Mouse (Mus musculus) heart, adult 9 months (tissue): ENCODE results near the gene Nbas.
A peak's percentile ranks its signal among the peaks of the same experiment; 100 is the strongest.

Experiments used
- DNase-seq, 2 experiments: peaks; one replicate each; pipeline ENCODE4 v3.0.0; 2022; ENCODE audit warnings: low spot score in 2 of 2

Nbas gene

GRCm38 (mm10) chr12:13268826-13269449 lies at the start of gene Nbas:
Nbas (plus strand) TSS chr12:13269133.
- DNase-seq: peak; percentile 72 to 80

GRCm38 (mm10) chr12:13242453-13242852 lies 26.5 kb upstream of the Nbas start:
- DNase-seq: no peak

- DNase-seq: peak; percentile 70 to 73
Measured at GRCm38 (mm10) chr12:13248691-13249572, 20.0 kb upstream of the Nbas start, which contains the start of gene Ddx1. Ddx1 (minus strand) TSS chr12:13249213.

- DNase-seq: no peak
Measured at GRCm38 (mm10) chr12:13249573-13249919, 19.4 kb upstream of the Nbas start.

- DNase-seq: peak in 1 of 2 experiments; percentile 13
Measured at GRCm38 (mm10) chr12:13255068-13255467, 13.9 kb upstream of the Nbas start.

DNA sequence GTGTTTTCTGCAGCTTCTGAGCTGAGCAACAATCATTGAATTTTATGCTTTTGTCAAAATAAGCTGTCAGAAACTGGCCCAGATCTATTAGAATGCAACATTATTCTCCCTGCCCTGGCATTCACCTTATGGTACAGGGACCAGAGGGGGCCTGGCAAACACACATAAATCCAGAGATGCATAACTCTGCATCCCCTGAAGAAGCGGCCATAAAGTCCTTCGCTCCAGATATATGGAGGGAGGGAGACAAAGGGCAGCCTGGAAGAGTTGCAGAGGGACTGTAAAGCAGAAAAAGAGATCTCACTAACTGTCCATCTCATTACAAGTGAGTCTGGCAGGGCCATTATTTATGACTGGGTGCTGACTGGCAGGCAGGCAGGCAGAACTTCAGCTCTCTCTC lies 13.2 kb upstream of the Nbas start:
- DNase-seq: no peak

GRCm38 (mm10) chr12:13268412-13268811 lies 521 bp upstream of the Nbas start:
- no peak for DNase-seq

DNA sequence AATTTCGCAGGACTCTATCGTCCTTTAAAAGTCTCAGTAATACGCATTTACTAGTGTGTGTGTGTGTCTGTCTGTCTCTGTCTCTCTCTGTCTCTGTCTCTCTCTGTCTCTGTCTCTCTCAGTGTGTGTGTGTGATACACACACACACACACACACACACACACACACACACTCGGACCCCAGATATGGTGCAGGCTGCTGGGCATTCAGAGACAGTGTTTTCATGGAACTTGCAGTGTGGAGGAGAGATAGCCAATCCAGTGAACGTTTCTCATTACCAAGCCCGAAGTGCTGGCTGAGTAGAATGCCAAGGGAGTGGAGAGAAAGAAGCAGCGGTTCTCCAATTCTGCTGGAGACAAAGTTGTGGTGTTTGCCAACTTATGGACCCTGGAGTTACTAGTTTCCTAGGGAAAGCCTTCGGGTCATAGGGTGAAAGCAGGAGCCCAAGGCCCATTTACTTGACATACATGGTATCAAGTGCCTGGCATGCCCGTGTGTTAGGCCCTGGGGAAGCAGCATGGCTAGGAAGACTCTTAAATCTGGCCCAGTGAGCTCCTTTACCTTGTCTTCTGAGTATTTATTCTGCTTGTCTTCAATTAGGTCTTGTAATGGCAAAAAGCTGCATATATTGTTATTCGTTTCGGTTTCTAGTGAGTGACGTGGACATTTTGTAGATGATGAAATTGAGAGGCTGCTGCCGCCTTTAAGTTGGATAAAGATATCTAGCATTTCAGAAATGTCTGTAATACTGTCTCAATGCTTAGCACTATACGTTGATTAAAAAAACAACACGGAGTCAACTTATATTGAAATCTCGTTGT lies 847 bp downstream of the Nbas start:
- no peak for DNase-seq

DNA sequence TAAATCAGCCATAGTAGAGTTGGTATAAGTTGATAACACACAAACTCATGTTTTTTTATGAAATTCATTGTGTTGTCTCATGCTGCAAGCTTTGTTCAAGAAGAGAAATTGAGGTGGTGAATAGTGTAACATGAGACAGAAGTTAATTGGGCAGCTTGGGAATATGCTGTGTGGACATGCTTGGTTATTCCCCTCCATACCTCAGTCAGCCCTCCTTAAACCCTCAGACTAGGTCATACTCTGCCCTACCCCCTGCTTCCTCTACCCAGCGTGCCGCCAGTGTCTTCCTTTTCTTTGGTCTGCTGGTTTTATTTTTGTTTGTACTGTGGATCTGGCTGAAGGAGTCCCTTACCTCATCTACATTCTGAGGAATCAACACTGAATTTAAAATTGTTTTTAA lies 22.5 kb downstream of the Nbas start:
- no peak for DNase-seq

DNA sequence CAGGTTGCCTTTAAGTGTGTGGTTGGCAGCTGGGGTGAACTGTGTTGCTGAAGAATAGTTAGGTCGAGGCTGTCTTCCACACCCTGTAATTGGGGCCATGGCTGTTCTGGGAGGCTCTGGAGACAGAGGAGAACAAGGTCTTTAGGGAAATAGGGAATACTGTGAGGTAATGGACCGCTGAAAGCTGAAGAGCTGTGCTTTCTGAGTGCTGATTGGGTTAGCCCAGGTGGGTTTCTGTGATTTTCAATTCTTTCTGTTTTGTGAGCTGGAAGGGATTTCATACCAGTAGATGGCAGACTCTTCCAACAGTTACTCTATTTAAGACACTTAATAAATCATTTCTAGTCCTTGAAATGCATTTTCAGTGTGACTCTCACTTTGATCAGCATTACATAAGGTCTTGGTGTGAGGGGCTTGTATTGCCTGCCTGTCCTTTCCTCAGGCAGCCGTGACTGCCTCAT lies 24.5 kb downstream of the Nbas start:
- no peak for DNase-seq

DNA sequence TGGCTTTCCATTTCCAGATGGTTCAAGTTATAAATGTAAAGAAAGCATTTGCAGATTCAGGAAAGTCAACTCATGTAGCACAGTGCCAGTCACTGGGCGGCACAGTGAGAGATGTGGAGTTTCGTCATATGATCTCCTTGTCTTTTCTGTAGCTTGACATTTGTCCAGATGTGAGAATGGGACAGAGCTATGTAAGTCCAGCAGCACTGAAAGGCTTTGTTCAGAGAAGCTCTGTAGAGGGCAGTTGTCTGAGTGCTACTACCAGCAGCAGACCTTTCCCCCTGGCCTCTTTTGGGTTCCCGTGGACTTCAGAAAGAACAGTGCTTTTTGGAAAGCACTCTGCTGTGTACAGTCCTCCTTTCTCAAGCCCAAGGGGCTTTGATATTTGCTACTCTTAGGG lies 34.1 kb downstream of the Nbas start:
- no peak for DNase-seq

DNA sequence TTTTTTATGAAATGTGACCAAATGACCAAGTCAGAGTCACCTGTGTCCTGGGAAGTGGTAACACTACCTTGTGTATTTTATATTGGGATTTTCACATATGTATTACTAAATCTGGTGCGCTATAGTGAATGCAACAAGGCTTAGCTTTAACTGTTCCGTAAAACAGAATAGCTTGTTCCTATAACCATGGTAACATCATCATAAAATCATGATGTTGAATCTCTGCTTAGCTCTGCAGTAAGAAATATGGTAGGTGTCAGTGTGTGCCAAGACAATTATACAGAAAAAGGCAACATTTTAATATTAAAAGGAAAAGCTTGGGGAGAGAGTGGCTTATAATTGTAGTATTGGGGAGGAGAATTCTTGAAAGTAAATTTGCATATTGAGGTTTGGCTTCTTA lies 45.0 kb downstream of the Nbas start:
- DNase-seq: no peak

- DNase-seq: no peak
Measured at GRCm38 (mm10) chr12:13314384-13314783, 45.5 kb downstream of the Nbas start.

GRCm38 (mm10) chr12:13315081-13315480 lies 46.1 kb downstream of the Nbas start:
- no peak for DNase-seq

DNA sequence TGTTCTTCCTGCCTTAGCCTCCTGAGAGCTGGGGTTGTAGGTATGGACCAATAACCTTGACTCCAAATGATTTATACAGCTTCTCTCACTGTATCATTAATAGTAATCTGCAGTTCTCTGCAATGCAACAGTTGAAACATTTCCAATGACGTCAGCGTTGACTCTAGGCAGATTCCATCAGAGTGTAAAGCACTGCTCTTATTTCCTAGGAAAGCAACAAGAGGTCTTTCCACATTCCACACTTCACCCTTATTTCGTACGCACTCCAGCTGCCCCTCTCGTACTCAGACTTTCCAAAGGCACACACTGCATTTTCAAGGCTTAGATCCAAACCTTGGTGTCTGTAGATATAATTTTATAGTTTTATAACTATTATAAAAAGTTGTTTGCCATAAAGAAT lies 73.6 kb downstream of the Nbas start:
- DNase-seq: no peak

DNA sequence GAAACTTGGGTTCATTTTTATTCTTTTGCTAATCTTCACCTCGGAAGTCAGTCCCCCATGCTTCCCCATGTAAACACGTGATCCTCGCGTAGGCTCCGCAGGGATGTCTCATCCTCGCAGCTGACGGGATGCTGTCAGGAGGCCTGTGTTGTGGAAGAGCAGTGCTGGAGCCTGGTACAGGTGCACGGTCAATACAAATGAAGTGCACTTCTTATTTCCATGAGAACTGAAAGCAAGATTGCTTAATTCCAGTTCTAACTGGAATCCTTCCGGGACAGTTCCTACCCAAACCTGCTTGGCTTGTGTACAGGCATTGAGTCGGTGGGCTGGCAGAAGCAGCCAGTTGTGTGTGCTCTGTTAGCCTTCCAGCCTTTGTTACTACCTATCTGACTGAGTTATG lies 87.3 kb downstream of the Nbas start:
- DNase-seq: no peak

DNA sequence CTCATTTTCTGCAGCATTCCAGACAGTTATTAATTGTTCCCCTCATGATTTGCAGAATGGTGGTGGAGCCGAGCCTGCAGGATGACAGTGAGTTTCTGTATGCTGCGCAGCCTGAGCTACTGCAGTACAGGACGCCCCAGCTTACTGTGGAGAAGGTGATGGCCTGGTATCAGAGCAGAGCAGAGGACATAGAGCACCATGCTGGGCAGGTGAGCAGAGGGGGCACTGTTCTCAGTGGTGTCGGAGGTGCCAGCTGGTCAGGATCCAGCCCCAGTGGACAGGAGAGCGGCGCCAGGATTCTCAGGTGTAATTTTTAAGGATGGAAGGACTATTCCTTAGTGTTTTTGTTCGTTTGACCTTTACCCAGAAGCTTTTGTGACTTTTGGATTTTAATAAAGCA lies 87.8 kb downstream of the Nbas start:
- DNase-seq: no peak

GRCm38 (mm10) chr12:13357229-13357628 lies 88.3 kb downstream of the Nbas start:
- DNase-seq: no peak

- DNase-seq: no peak
Measured at GRCm38 (mm10) chr12:13358849-13359248, 89.9 kb downstream of the Nbas start.

GRCm38 (mm10) chr12:13360183-13360811 lies 91.4 kb downstream of the Nbas start:
- no peak for DNase-seq

DNA sequence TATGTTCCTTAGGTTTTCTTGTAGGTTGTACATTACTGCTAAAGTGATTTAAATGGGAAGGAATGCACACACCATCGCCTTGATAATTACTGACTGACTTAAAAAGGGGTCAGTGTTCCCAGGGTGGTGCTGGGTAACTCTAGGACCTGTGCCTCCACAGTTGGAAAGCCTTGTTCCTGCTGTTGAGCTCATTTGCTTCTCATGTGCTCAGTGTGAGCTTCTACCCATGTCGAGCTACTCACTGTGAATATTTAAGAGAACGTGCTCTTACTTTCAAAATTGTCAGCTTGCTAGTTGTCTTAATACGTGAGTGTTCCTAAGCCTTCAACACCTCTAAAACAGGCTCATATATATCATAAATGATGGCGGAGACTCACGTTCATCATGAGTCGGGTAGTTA lies 112.6 kb downstream of the Nbas start:
- DNase-seq: no peak

DNA sequence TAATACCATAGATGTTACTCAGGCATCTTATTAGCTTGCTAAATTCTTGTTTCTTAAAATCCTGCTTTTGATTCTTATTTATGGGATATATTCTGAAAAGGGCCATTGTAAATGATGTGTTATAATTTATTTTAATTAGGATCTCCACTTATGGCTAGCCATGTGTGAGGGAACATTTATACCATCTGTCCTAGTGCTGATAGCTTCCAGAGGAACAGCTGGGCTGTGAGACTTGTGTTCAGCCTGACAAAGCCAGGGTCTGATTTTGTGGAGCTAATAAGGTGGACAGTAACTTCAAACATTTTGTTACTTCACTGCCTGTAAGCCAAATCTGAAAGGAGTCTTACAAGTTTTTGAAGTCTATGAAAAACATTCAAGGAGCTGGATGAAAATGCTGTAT lies 113.1 kb downstream of the Nbas start:
- no peak for DNase-seq
